Mouse (Mus musculus): Measurements from ENCODE around the gene Tmem189.

DNA sequence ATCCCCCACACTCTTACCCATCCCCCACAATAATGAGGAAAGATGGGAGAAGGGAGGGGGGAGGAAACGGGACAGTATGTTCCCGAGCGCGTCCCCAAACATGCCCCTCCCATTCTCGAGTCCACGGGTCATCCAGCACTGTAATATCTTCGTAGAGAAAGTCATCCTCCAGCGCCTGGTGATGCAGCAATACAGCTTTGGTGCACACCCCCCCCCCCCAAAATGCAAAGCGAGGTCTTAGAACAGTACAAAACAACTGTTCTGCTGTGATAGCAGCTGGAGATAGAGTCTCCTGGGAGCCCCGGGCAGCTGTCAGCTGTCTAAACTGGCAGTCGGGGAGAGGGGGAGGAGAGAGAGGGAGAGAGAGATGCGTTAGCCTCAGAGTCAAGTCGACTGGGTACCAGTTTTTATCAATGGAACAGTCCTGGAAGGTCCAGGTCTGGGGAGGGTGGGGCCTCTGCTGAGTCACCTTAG, 17.4 kb downstream of the Tmem189 start:
- TF ChIP-seq GATA2 (IDR thresholded peaks at IDR 0.05; ENCODE audit: borderline replicate concordance, low read depth, low read length) (no peak), CTCF (IDR thresholded peaks at IDR 0.05; ENCODE audit: low read depth, low read length) (no peak)
